13 mouse cellular contexts compared by ENCODE assay signal in the genomic region with DNA sequence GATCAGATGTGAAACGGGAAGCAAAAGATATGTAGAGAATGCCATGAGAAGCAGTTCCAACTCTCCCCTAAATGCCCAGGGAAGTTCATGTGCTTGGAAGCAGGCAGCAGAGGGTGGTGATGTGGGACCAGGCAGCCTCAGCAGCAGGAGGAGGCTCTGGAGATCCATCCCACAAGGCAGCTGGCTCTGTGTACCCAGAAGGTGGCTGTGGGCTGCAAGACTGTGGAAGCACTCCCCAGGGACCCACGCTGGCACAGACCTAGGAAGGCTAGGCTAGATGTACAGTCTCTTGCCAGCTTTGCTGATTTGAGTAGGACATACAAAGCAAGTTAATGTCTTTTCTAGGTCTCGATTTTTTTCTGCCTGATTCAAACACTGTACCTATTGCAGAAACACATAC.
A peak's percentile ranks its signal among the peaks of the same experiment; 100 is the strongest.
DNase-seq lines count a peak whose midpoint lies in the region; ATAC-seq lines count a peak whose summit lies in the region.
"Had no signal": no experiment of that assay in that cellular context is flagged by ENCODE, and none has a peak within 500 bp of the region (broad histone marks: within the 10 kb centered on the region; RNA-seq: fewer than 3 reads in every experiment).

No protein-coding gene starts in this region.

- DNase-seq in cerebellum, postnatal 10 days = peak; percentile 73 to 86
- no peak for DNase-seq in heart, postnatal 25 days (ENCODE audit: low spot score)
- peak; percentile 88 for DNase-seq in right cerebral cortex, adult 18-20 months
- no peak for DNase-seq in right cerebral cortex, postnatal 4 days
- peak; percentile 71 for DNase-seq in telencephalon, adult 2 months (ENCODE audit: low read depth, low spot score)
- DNase-seq in ovary, postnatal 36 days (ENCODE audit: low spot score) = no peak
- DNase-seq: forebrain, postnatal 0 days; lung, postnatal 10 days; thymus, postnatal 25 days had no signal

- no peak overlapping the region for H3K4me3 ChIP-seq in heart, embryonic 16.5 days (ENCODE audit: low read length)
- H3K4me3 ChIP-seq: hindbrain, embryonic 12.5 days; midbrain, embryonic 12.5 days had no signal

- intact Hi-C loops in heart, postnatal 25 days (cut with DNase I) = no loop called here

- ATAC-seq in cerebellum, adult (ENCODE audit: insufficient number of reproducible peaks, low FRiP score, low TSS enrichment) = no peak
- ATAC-seq in heart, embryonic 16.5 days (replicated peaks; ENCODE audit: extremely low read depth, insufficient read depth, low FRiP score) = no peak
- ATAC-seq: forebrain, postnatal 0 days had no signal

- H3K27ac ChIP-seq in heart, embryonic 16.5 days (ENCODE audit: low read length) = peak overlapping the region; percentile 68
- H3K27ac ChIP-seq: hindbrain, embryonic 12.5 days; midbrain, embryonic 12.5 days had no signal

- H3K4me2 ChIP-seq in heart, embryonic 16.5 days (ENCODE audit: low read depth, low read length) = no peak overlapping the region
- H3K4me2 ChIP-seq: hindbrain, embryonic 12.5 days; midbrain, embryonic 12.5 days had no signal

- no peaks in the 10 kb centered on the region for H3K27me3 ChIP-seq in heart, embryonic 16.5 days (ENCODE audit: control insufficient read depth, insufficient read depth, low read length)
- H3K27me3 ChIP-seq: hindbrain, embryonic 12.5 days; midbrain, embryonic 12.5 days had no signal

- no peak overlapping the region for H3K9ac ChIP-seq in heart, embryonic 16.5 days (ENCODE audit: low read length)
- H3K9ac ChIP-seq: forebrain, postnatal 0 days; hindbrain, embryonic 12.5 days; midbrain, embryonic 12.5 days had no signal

- no peaks in the 10 kb centered on the region for H3K36me3 ChIP-seq in heart, embryonic 16.5 days (ENCODE audit: control insufficient read depth, insufficient read depth)
- H3K36me3 ChIP-seq: hindbrain, embryonic 12.5 days had no signal

- no peaks in the 10 kb centered on the region for H3K9me3 ChIP-seq in heart, embryonic 16.5 days (replicated peaks; ENCODE audit: control insufficient read depth, low read length)
- H3K9me3 ChIP-seq: hindbrain, embryonic 12.5 days; midbrain, embryonic 12.5 days had no signal

- H3K4me1 ChIP-seq in heart, embryonic 16.5 days (ENCODE audit: control insufficient read depth, insufficient read depth, low read length) = peaks cover 77% of the 10 kb centered on the region

- 56% methylated on average over 3 of the region's 3 CpGs for WGBS in heart, embryonic 16.5 days

Comparison
In these comparisons a context has a peak if more than half of its experiments do, and no peak if none do; other contexts are left out.
1. DNase-seq: peak in cerebellum, postnatal 10 days (2 of 2), right cerebral cortex, adult 18-20 months (single experiment) and telencephalon, adult 2 months (single experiment); none in heart, postnatal 25 days (single experiment), right cerebral cortex, postnatal 4 days (single experiment) and ovary, postnatal 36 days (single experiment).